Mouse (Mus musculus) macrophage (primary cell): ENCODE data around the gene Syn3. TPM values are rescaled to one million over a fixed set of nuclear protein-coding genes. Genes with fewer than 3 reads are reported as not detected.

Source experiments
- H3K27ac ChIP-seq: fragments of 350-480 bp; formaldehyde crosslinking; 2 replicates; pipeline ENCODE4 v1.9.0; 2021
- H3K36me3 ChIP-seq: fragments of 350-480 bp; formaldehyde crosslinking; 2 replicates; pipeline ENCODE4 v1.9.0; 2021; ENCODE audit errors: inconsistent target
- H3K4me3 ChIP-seq: fragments of 350-480 bp; formaldehyde crosslinking; 2 replicates; pipeline ENCODE4 v1.9.0; 2021; ENCODE audit errors: inconsistent target
- H3K79me2 ChIP-seq: fragments of 350-480 bp; formaldehyde crosslinking; 2 replicates; pipeline ENCODE4 v1.9.0; 2021; ENCODE audit errors: inconsistent target
- WGBS: methylation state at CpG from one replicate; pipeline ENCODE4 v1.1.7; 2026; ENCODE audit warnings: inconsistent platforms; ENCODE audit not compliant: missing documents; 5-methylcytosine and 5-hydroxymethylcytosine counted together
- polyA plus RNA-seq: library from polyadenylated mRNA; stranded (reverse); fragments of 250-400 nt; gene quantifications from 3 replicates; pipeline ENCODE4 v1.2.4, GENCODE M21; 2018; ENCODE audit warnings: inconsistent platforms

Syn3 gene
- polyA plus RNA-seq, 1 experiment from 2014 or later: 0.07 TPM

DNA sequence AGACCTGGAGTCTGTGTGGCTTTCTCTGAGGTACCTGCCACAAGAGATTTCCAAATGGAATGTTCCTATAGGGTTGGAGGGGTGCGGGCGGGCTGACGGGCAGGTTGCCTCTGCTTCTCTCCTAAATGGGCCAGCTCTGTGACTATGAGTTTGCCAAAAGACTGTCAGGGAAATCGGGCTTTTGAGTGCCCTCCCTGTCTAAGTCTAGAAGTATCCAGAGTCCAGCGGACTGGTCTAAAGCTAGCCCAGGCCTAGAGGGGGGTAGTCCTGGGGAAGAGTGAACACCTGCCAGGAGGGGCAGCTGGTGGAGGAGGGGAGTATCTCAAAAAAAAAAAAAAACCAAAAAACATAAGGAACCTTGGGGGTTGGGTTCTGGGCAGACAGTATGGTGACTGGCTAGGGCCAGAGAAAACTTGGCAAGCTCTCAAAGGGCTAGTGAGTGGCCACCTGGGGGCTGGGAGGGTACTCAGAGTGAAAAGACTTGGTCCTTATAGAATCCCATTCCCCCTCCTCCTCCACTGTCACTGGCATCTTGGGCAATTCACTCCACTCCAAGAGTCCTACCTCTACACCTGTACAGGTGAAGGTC, 180.1 kb downstream of the Syn3 start:
- Histone ChIP-seq H3K36me3 (no peaks in the 10 kb centered on the region), H3K27ac (no peak overlapping the region), H3K79me2 (no peaks in the 10 kb centered on the region), H3K4me3 (no peak overlapping the region)
- 91% methylated on average over 5 of the region's 5 CpGs for WGBS

- H3K4me3 ChIP-seq: no peak overlapping the region
- no peaks in the 10 kb centered on the region for H3K79me2 ChIP-seq
- H3K27ac ChIP-seq: no peak overlapping the region
- whole genome bisulfite sequencing: 92% methylated on average over 7 of the region's 7 CpGs
- H3K36me3 ChIP-seq: no peaks in the 10 kb centered on the region
Observed at GRCm38 (mm10) chr10:86317633-86318032, 181.1 kb downstream of the Syn3 start.

GRCm38 (mm10) chr10:86315513-86315912, 183.2 kb downstream of the Syn3 start:
- no peaks in the 10 kb centered on the region for H3K79me2 ChIP-seq
- 70% methylated on average over 3 of the region's 3 CpGs for WGBS

DNA sequence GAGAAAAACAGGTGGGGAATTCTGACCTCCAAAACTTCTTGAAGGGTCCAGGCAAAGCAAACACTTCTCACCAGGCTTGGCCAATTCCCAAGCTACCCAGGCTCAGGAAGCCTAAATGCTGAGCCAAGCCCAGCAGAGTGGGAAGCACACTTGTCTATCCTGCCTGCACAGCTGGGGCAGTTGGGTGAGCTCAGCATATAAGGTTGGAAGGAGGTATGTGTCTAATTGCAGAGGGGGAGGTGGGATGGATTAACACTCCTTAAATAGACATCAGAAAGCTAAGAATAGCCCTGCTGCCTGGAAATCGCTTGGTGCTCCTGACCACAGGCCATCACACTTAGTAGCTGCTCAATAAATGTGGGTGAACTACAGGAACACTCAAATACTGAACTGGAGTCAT, 185.2 kb downstream of the Syn3 start:
- no peak overlapping the region for H3K27ac ChIP-seq
- WGBS: 64% methylated on average over 1 of the region's 1 CpGs

More at GRCm38 (mm10) chr10:86315513-86315912, 183.2 kb downstream of the Syn3 start:
- no peaks in the 10 kb centered on the region for H3K36me3 ChIP-seq
- no peak overlapping the region for H3K27ac ChIP-seq
- no peak overlapping the region for H3K4me3 ChIP-seq

DNA sequence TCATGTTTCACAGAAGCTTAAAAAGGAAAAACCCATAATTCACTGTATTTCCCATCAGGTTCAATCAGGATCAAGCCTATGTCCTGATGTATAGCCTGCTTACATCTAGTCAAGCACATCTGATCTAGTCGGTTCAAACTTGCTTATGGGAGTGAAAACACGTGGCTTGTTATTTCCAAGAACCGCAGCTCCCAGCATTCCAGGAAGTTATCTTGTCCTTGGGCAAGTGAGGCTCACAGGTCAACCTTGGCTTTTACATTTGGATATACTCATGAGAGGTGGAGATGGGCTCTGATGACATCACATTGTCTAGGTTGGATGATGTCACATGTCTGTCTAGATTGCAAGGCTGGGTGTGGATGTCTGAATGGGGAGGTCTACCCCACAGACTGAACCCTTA, 185.7 kb downstream of the Syn3 start:
- no peak overlapping the region for H3K27ac ChIP-seq
- H3K36me3 ChIP-seq: no peaks in the 10 kb centered on the region
- H3K79me2 ChIP-seq: no peaks in the 10 kb centered on the region
- 94% methylated on average over 3 of the region's 3 CpGs for WGBS
- H3K4me3 ChIP-seq: no peak overlapping the region

More for the DNA sequence above, 185.2 kb downstream of the Syn3 start:
- Histone ChIP-seq H3K36me3 (no peaks in the 10 kb centered on the region), H3K4me3 (no peak overlapping the region), H3K79me2 (no peaks in the 10 kb centered on the region)

GRCm38 (mm10) chr10:86310527-86310926, 188.2 kb downstream of the Syn3 start:
- Histone ChIP-seq H3K27ac (no peak overlapping the region), H3K36me3 (no peaks in the 10 kb centered on the region), H3K4me3 (no peak overlapping the region), H3K79me2 (no peaks in the 10 kb centered on the region)
- WGBS: 46% methylated on average over 6 of the region's 6 CpGs

- Histone ChIP-seq H3K79me2 (no peaks in the 10 kb centered on the region), H3K36me3 (no peaks in the 10 kb centered on the region), H3K27ac (no peak overlapping the region), H3K4me3 (no peak overlapping the region)
- 79% methylated on average over 3 of the region's 4 CpGs for WGBS
Observed at GRCm38 (mm10) chr10:86307235-86307634, 191.5 kb downstream of the Syn3 start.

DNA sequence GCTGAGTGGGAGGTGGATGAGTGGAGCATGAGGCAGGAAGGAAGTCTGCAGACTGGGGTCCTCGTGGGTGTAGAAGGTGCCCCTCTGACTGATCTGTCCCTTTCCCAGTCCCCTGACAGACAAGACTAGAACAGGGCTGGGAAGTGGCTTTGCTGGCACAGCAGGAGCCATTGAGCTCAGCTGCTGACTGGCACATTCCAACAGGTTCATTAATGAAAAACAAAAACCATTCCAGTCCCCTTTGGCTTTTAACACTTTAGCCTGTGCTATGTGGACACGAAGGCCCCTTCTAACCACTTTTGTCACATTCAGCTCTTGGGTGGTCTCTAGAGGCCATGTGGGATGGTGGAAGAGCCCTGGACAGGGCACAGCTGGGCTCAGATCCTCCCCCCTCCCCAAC, 194.1 kb downstream of the Syn3 start:
- 45% methylated on average over 2 of the region's 2 CpGs for WGBS
- no peak overlapping the region for H3K4me3 ChIP-seq

DNA sequence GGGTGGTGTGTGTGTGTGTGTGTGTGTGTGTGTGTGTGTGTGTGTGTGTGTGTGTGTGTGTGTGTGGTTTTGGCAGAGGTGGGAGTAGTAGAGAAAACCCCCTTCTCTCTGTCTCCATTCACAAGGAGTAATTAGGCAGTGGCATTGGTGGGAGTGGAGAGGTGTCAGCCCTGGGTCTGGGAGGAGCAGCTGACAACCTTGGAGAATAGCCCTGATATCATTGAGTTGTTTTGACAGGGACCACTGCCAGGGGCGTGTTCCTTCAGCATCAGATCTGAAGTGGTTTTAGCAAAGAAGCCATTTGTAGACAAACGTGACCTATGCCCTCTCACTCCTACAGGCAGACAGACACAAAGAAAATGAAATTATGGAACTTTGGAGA, 195.2 kb downstream of the Syn3 start:
- no peak overlapping the region for H3K27ac ChIP-seq
- no peaks in the 10 kb centered on the region for H3K79me2 ChIP-seq
- no peaks in the 10 kb centered on the region for H3K36me3 ChIP-seq
- no peak overlapping the region for H3K4me3 ChIP-seq
- 100% methylated on average over 2 of the region's 2 CpGs for WGBS

More for the DNA sequence above, 194.1 kb downstream of the Syn3 start:
- no peaks in the 10 kb centered on the region for H3K36me3 ChIP-seq
- H3K27ac ChIP-seq: no peak overlapping the region
- H3K79me2 ChIP-seq: no peaks in the 10 kb centered on the region

DNA sequence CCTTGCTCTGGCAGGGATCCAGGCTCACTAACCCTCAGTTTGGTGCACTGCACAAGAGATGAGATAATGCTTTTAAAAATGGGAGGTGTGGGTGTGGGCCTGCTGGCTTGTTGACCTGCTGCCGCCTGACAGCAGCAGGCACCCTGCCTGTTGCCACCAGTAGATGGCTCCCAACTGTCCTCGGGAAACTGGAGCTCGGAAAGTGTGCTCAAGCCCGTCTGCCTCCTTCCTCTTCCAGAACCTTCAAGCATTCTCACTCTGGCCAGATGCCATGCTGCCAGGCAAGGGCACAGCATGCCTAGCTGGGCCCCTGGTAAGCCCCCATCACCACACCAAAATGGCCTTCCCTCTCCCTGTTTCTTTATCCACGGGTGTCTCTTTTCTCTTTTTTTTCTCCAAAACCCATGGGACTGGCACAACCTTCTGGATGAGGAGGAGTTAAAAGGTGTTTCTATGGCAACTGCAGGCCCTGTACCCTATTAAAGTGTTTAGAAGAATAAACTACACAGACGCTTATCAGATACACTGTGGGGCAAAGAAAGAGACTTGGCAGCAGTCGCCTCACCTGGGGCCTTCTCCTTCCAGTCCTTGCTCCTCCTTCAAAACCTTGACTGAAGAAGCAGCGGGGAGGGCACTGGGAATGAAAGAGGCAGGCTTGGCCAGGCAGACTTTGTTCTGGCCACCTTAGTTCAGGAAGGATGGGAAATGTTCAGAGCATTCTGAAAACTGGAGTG, 195.8 kb downstream of the Syn3 start:
- H3K79me2 ChIP-seq: no peaks in the 10 kb centered on the region
- no peak overlapping the region for H3K4me3 ChIP-seq
- 38% methylated on average over 8 of the region's 8 CpGs for WGBS
- no peak overlapping the region for H3K27ac ChIP-seq
- H3K36me3 ChIP-seq: no peaks in the 10 kb centered on the region

DNA sequence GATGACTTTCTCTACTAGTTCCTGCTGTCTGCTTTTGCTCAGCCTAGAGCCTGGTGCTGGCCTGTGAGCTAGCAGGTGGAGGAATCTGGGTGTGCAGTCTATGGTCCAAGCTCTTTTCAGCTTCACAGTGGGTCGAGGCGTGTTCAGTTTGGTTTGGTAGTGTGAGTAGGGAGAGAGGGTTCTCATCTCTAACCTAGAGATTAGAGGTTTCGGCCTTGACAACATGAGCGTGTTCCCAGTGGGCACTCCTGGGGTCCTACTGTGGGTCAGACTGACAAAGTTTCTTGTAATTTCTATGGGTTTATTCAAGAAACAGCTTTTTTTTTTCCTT, 196.4 kb downstream of the Syn3 start:
- no peaks in the 10 kb centered on the region for H3K79me2 ChIP-seq
- 81% methylated on average over 4 of the region's 4 CpGs for WGBS
- H3K27ac ChIP-seq: no peak overlapping the region
- no peaks in the 10 kb centered on the region for H3K36me3 ChIP-seq
- no peak overlapping the region for H3K4me3 ChIP-seq

DNA sequence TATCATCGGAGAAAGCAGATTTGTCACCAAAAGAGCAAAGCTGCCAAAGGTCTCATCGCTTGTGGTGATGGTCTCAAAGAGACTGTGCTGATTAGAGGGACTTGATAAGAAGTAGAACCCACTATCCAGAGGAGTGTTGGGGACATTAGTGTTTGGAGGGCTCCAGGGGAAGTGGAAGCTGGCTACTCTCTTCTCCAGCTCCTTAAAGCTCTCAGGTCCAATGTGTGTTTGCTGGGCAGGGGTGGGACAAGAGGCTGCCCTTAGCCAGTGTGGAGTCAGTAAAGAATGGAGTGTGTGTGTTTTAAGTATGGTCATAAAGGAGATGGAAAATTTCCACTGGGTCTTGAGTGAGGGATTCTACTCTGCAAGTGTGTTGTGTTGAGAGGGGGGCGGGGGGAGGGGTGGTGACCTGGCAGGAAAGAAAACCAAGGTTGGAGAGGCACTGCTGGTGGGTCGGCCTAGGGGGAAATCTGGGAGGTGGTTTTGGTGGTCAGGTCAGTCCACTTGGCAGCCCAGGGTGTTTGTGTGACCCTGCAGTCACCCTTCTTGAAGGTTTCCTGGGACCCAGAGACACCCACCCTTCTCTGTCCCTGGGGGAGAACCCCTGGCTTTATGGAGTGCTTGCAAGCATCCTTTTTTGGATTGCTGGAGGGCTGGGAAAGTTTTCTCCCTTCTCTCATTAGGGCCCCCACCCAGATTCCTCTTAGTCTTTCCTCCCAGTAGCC, 196.9 kb downstream of the Syn3 start:
- Histone ChIP-seq H3K79me2 (no peaks in the 10 kb centered on the region), H3K4me3 (no peak overlapping the region), H3K27ac (no peak overlapping the region), H3K36me3 (no peaks in the 10 kb centered on the region)
- WGBS: 61% methylated on average over 4 of the region's 4 CpGs

DNA sequence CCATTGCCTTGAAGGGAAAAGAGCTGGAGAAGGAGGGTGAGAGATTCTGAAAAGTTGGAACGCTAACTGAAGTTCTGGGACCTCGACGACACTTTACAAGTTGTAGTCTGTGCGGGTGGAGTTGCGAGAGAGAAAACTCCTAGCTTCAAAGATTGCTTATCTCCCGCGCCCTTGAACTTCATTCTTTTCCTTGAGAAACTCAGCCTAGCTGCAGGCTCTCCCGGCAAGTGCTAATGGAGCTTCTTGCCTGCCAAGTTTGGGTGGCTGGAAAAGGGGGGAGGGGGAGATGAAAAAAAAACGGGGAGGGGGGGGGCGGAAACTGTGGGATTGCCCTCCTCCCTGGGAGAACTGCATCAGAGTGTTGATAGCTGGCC, 197.6 kb downstream of the Syn3 start:
- Histone ChIP-seq H3K79me2 (no peaks in the 10 kb centered on the region), H3K4me3 (no peak overlapping the region), H3K36me3 (no peaks in the 10 kb centered on the region), H3K27ac (no peak overlapping the region)
- 23% methylated on average over 10 of the region's 10 CpGs for whole genome bisulfite sequencing

DNA sequence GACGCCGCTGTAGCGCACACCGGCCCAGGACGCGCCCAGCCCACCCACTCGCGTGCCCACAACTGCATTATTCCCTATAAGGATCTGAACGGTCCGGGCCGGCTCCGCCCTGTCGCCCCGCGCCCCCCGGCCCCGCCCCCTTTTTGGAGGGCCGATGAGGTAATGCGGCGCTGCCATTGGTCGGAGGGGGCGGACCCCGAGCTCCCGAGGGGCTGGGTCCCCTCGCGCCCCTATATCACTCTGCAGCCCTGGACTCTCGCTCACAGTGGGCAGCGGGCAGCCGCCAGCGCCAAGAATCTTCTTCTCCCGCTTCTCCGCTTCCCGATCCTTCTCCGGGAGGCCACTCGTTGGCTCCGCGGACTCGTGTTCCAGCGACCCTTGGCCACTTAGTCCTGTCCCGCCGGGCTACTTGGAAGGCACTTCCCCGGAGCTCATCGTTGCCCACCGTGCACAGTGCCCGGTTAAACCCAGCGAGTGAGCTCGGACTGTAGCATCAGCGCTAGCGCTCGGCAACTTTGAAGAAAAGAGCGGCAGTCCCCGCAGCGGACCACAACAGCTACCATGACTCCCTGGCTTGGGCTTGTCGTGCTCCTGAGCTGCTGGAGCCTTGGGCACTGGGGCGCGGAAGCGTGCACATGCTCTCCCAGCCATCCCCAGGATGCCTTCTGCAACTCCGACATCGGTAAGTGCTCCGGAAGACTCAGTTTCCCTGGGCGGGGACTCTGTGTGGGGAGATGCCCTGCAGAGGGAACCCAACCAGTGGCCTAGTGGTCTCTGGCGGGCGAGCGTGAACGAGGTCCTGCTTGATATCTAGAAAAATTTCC, 198.2 kb downstream of the Syn3 start, which contains the start of gene Timp3:
Gene Timp3, plus strand, starts transcription at position 80 of the 824 bp plus-strand sequence.
- 7% methylated on average over 53 of the region's 65 CpGs for WGBS
- Histone ChIP-seq H3K4me3 (no peak within 1 kb of the TSS), H3K27ac (no peak within 1 kb of the TSS), H3K36me3 (no peaks in the 10 kb centered on the region), H3K79me2 (no peaks in the 10 kb centered on the region)
